Mouse (Mus musculus) cerebellum, adult 2 months (tissue): ENCODE data around the gene Itih1. TPM values are rescaled to one million over a fixed set of nuclear protein-coding genes. Genes with fewer than 3 reads are reported as not detected.

ENCODE experiments used
- DNase-seq, 2 experiments: peaks; one replicate each; pipeline ENCODE4 v3.0.0; 2021
- H3K27ac ChIP-seq: fragments of 200-500 bp; 2 replicates; pipeline ENCODE4 v1.5.1; 2012; ENCODE audit warnings: low read length, control low read depth, inconsistent platforms; ENCODE audit not compliant: insufficient read depth
- H3K27me3 ChIP-seq: fragments of 200-500 bp; 2 replicates; pipeline ENCODE4 v1.6.1; 2012; ENCODE audit warnings: inconsistent platforms, mild to moderate bottlenecking, low read length, moderate library complexity; ENCODE audit not compliant: control insufficient read depth, insufficient read depth
- H3K4me1 ChIP-seq: fragments of 200-500 bp; 2 replicates; pipeline ENCODE4 v1.6.1; 2011; ENCODE audit warnings: low read length; ENCODE audit not compliant: control insufficient read depth, insufficient read depth
- H3K4me3 ChIP-seq: fragments of 200-500 bp; replicated peaks from 2 replicates; pipeline ENCODE3; 2011; ENCODE audit warnings: mild to moderate bottlenecking, low read depth, low read length, control low read depth; ENCODE audit not compliant: insufficient read depth
- CTCF ChIP-seq: fragments of 200-500 bp; IDR thresholded peaks from 2 replicates; pipeline ENCODE4 v1.5.1; 2011; ENCODE audit warnings: low read depth, mild to moderate bottlenecking, control low read depth, low read length, moderate library complexity, borderline replicate concordance; ENCODE audit not compliant: insufficient read depth
- POLR2A ChIP-seq: fragments of 200-500 bp; IDR thresholded peaks from 2 replicates; pipeline ENCODE4 v1.6.1; 2011; ENCODE audit warnings: low read length, control low read depth, borderline replicate concordance; ENCODE audit not compliant: insufficient read depth
- WGBS: fragments of 180-500 bp; shearing (Covaris S2); methylation state at CpG from one replicate; pipeline ENCODE4 v1.1.7; 2018; 5-methylcytosine and 5-hydroxymethylcytosine counted together
- polyA plus RNA-seq: library from polyadenylated mRNA; depleted of rRNA; stranded (reverse); fragments of >200 nt; gene quantifications from 2 replicates; pipeline ENCODE4 v1.2.3, GENCODE M21; 2012

Itih1 gene
- polyA plus RNA-seq, 1 experiment = not detected

DNA sequence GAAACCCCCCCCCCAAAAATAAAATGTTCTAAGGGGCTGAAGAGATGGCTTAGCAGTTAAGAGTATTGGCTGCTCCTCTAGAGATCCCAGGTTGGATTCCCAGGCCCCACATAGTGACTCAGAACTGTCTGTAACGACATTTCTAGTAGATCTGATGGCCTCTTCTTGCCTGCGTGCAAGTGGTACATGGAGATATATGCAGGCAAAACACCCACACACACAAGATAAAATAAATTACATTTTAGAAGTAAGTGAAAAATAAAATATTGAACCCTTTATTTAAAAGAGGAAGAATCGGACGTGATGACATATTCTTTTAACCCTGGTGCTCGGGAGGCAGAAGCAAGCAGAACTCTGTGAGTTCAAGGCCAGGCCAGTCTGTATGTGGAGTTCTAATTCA, 40.5 kb downstream of the Itih1 start:
- Histone ChIP-seq H3K4me3 (no peak overlapping the region), H3K4me1 (no peaks in the 10 kb centered on the region), H3K27ac (no peak overlapping the region), H3K27me3 (no peaks in the 10 kb centered on the region)
- 92% methylated on average over 5 of the region's 5 CpGs for WGBS
- DNase-seq = no peak
- TF ChIP-seq POLR2A (no peak), CTCF (no peak)

DNA sequence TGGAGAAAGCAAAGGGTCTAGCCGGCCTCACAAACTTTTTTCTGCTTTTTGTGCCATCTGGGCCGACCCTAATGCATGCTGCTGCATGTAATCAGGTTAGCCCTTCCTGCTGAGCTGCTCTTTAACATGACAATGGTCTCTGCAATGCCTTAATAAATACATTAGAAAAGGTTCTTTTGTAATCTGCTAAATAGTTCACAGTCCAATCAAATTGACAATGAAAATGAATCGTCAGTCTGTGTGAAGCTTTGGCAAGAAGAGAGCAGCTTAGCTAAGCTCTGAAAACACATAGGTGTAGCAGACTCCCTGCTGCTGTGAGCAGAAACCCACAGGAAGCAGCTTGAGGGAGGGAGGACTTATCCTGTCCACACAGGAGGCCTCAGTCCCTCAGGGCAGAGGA, 43.1 kb downstream of the Itih1 start:
- Histone ChIP-seq H3K27ac (no peak overlapping the region), H3K4me1 (no peaks in the 10 kb centered on the region), H3K27me3 (no peaks in the 10 kb centered on the region), H3K4me3 (no peak overlapping the region)
- no peak for TF ChIP-seq POLR2A
- TF ChIP-seq CTCF = no peak
- DNase-seq = no peak
- 22% methylated on average over 3 of the region's 3 CpGs for WGBS

DNA sequence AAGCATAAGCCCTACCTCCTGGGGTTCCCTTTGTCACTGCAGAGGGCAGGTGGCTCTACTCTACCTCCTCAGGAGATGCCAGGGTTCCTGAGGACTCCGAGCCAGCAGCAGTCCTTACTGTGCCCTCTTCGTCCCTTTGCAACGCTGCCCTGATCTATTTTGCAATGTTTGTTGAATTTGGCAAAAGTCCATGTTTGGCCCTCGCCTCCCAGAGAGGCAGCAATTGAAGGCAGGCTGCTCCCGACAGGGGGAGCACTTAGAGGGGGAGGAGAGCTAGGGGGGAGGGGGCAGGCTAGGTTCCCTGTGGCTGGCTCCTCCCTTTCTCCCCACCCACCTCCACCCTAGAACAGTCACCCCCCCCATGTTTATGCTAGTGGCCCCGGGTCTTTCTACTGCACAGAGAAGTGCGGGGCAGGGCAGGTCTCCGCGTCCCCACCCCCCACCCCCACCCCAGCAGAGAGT, 54.8 kb downstream of the Itih1 start:
- peak; percentile 46 to 50 for DNase-seq
- Histone ChIP-seq H3K4me3 (no peak overlapping the region), H3K27ac (no peak overlapping the region), H3K4me1 (peaks cover 7% of the 10 kb centered on the region), H3K27me3 (no peaks in the 10 kb centered on the region)
- 12% methylated on average over 9 of the region's 9 CpGs for WGBS
- TF ChIP-seq POLR2A (no peak), CTCF (no peak)

DNA sequence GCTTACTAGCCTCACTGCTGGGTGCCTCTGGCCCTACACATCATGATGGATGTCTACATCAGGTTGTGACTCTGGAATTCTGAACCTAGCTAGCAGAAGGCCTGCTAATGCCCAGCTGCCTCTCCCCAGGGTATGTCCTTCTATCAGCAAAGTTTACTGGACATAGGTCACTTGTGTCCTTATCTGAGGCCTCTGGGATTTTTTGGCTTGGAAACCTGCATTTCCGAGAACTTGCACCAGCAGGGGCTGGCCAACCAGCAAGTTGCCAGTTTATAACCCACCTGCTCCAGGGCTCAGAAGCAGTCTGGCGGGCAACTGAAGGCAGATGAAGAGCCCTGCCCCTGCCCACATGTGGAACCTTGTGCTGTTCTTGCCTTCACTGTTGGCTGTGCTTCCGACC, 56.9 kb downstream of the Itih1 start, which contains the start of gene Itih4:
Gene Itih4 (plus strand): TSS at position 273 of the 400 bp plus-strand sequence.
- no peak for DNase-seq
- WGBS = 74% methylated on average over 3 of the region's 3 CpGs
- TF ChIP-seq POLR2A (no peak), CTCF (no peak)

DNA sequence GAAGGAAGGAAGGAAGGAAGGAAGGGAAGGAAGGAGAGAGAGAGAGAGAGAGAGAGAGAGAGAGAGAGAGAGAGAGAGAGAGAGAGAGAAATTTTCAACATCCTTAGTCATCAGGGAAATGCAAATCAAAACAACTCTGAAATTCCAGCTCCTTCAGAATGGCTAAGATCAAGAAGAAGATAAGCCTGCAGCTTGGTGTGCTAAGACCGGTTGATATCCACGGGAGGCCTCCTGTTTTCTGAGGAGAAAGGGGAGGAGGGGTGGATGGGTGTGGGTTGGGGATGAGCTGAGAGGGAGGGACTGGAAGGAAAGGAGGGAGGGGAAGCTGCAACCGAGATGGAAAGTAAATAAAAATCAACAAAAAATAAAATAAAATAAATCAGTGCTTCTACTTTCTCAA, 57.8 kb downstream of the Itih1 start:
- no peak overlapping the region for H3K27ac ChIP-seq
- no peak for DNase-seq
- peaks cover 17% of the 10 kb centered on the region for H3K4me1 ChIP-seq
- 22% methylated on average over 3 of the region's 3 CpGs for WGBS
- TF ChIP-seq POLR2A (no peak), CTCF (no peak)
- H3K4me3 ChIP-seq = no peak overlapping the region
- H3K27me3 ChIP-seq = no peaks in the 10 kb centered on the region

More for the DNA sequence above, 56.9 kb downstream of the Itih1 start, which contains the start of gene Itih4:
- Histone ChIP-seq H3K4me3 (no peak within 1 kb of the TSS), H3K4me1 (peaks cover 17% of the 10 kb centered on the region), H3K27ac (no peak within 1 kb of the TSS), H3K27me3 (no peaks in the 10 kb centered on the region)

DNA sequence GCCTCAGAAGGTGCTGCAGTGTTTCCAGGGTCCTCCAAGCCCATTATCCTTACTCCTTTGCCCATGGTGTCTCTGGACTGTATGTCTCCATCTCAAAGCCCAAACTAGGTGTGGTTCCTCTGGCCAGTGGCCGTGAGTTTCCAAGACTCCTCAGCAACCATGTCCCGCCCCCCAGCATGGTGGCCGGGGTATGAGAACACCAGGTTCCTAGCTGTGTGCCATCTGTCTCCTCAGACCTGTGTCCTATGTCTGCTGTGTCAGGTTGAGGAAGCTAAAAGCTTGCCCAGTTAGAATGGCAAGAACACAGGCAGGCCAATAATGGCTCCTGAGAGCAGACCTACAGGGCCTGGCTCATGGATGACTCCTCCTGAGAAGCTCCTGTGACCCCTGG, 61.4 kb downstream of the Itih1 start:
- 20% methylated on average over 3 of the region's 3 CpGs for WGBS
- Histone ChIP-seq H3K27me3 (no peaks in the 10 kb centered on the region), H3K4me1 (peaks cover 19% of the 10 kb centered on the region), H3K4me3 (no peak overlapping the region), H3K27ac (peak overlapping the region; percentile 19; the same call in 1 of the 2 replicates)
- peak; percentile 41 to 58 for DNase-seq
- TF ChIP-seq POLR2A (no peak), CTCF (no peak)

DNA sequence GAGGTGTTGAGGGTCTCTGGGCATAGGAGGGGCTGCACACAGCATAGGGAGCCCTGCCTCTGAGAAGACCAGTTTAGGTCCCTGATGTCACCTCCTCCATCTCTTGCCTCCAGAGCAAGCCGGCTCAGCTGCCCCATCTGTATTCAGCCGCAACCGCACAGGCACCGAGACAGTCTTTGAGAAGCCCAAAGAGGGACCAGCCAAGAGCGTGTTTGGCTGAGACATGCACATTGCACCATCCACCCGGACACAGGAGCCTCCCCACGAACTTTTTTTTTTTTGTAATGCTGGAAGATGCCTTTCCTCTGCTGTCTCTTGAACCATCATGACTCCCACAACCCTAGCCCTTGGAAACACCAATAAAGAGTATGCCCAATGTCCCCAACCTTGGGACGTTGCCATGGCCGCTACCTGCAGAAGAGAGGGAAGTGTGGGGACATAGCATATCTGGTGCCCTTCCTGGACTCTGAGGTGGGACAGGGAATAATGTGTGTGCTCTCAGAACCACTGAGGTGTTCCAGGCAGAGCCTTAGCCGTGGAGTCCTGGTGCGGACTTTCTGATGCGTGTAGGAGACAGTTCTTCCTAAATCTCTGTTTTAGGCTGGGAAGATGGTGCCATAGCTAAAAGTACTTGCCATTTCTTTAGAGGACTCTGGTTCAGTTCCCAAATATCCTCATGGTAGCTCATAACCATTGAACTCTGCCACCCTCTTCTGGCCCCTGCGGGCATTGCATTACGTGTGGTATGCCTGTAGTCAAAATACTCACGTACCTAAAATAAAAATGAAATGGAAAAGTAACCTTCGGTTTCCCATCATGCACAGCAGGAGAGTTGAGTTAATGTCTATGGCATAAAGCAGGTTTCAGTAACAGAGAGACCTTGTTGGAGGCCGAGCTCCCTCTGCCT, 62.0 kb downstream of the Itih1 start:
- DNase-seq = peak; percentile 53 to 67

DNA sequence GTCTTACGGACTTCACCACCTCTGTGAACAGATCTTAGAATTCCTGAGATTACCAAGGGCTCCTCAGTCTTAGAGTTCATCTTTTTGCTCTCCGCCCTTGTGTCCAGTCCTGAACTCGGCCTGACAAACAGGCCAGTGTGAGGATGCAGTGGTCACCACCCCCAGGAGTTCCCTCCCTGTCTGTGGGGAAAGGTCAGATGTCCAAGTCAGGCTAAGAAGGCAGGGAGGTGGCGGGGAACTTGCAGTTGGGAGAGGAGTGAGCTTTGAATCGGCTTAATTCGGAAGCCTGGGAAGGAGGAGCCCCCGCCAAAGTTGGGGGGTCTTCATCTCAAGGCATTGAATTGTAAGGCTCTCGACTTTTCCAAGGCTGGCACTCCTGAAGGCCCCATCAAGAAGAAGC, 62.8 kb downstream of the Itih1 start:
- 83% methylated on average over 8 of the region's 8 CpGs for WGBS
- TF ChIP-seq POLR2A (no peak), CTCF (no peak)
- H3K27ac ChIP-seq = no peak overlapping the region
- no peak overlapping the region for H3K4me3 ChIP-seq
- DNase-seq = no peak
- peaks cover 19% of the 10 kb centered on the region for H3K4me1 ChIP-seq
- H3K27me3 ChIP-seq = no peaks in the 10 kb centered on the region

More for the DNA sequence above, 62.0 kb downstream of the Itih1 start:
- WGBS = 81% methylated on average over 17 of the region's 17 CpGs
- Histone ChIP-seq H3K27ac (0 out of 2 replicates have a peak overlapping the region, but pooled peaks have one; percentile 19), H3K4me1 (peaks cover 19% of the 10 kb centered on the region), H3K4me3 (no peak overlapping the region), H3K27me3 (no peaks in the 10 kb centered on the region)
- peak; percentile 58 for TF ChIP-seq CTCF
- TF ChIP-seq POLR2A = no peak
